Mouse (Mus musculus): ENCODE data around the gene Sh3rf3. TPM values are rescaled to one million over a fixed set of nuclear protein-coding genes. Genes with fewer than 3 reads are reported as not detected.

The Sh3rf3 gene
- 1.1 and 1.3 TPM in 2 replicates for polyA plus RNA-seq (2015; fragmentation: Nextera tagmentation; extraction: Ambion mirVana)

DNA sequence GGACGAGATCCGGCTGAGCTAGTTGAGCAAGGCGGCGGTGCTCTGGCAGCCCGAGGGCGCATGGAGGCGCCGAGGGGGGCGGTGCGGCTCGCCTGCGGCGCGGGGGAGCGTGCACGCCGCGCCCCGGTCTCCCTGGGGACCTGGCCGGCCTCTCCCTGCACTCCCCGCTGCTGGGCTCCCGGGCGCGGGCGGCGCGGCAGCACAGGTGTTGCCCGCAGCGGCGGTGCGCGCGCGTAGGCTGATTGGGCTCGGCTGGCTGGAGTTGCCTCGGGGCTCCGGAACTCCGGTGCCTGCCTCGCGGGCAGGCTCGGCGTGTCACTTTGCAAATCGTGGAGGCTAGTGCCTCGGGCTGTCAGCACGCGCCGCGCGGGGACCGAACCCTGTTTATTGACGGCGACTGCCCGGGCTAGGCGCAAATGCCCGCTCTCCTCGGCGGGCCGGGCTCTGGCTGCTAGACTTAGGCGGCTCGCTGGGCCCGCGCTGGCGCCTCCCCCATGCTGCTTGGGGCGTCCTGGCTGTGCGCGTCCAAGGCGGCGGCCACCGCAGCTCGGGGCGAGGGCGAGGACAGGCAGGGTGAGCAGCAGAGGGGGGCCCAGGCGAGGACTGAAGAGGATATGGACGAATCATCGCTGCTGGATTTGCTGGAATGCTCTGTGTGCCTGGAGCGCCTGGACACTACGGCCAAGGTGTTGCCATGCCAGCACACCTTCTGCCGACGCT, at the start of gene Sh3rf3:
Gene Sh3rf3, plus strand, starts transcription at position 279 of the 720 bp plus-strand sequence.
- Histone ChIP-seq H3K27ac (peak within 1 kb of the TSS; percentile 13; the same call in 1 of the 2 replicates), H3K4me1 (peaks cover 16% of the 10 kb centered on the region), H3K27me3 (replicated peaks) (peaks cover 34% of the 10 kb centered on the region), H3K36me3 (no peaks in the 10 kb centered on the region), H3K4me2 (peak within 1 kb of the TSS; percentile 99), H3K9me3 (no peaks in the 10 kb centered on the region), H3K9ac (peak within 1 kb of the TSS; percentile 29), H3K4me3 (replicated peaks) (peak within 1 kb of the TSS; percentile 58)
- WGBS: under 1% methylated on average over 75 of the region's 79 CpGs
- peak; percentile 63; the same call in 1 of the 2 replicates for ATAC-seq (ENCODE audit: insufficient read depth, low FRiP score, low read depth)

DNA sequence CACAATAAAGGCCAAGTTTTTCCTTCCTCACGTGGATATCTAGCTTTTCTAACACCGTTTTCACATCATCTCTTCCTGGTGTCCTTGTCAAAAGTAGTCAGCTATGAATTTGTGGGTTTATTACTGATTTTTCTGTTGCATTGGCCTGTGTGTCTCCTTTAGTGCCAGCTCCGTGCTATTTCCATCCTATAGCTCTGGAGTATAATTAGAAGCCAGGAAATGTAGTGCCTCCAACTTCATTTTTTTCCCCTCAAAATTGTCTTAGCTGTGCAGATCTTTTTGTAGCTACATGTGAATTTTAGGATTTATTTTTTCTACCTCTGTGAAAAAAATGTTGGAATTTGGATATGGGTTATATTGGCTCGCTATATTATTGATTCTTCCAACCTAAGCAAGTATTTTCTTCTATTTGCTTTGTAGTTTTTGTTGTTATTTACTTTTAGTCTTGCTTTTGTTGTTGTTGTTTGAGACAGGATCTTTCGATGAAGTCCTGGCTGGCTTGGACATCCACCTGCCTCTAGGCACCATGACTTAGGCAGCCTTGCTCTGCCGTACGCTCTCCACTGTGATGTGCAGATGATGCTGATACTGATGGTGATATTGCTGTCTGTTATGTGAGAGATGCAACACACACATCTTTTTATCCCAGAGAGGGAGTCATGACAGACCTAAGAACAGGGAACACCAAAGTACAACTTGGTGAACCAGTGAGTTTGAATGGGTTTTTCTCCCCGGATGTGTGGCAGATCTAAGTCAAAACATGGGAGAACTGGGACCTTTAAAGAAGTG, 24.5 kb upstream of the Sh3rf3 start:
- no peak overlapping the region for H3K9ac ChIP-seq
- H3K4me2 ChIP-seq: no peak overlapping the region
- H3K36me3 ChIP-seq: no peaks in the 10 kb centered on the region
- no peaks in the 10 kb centered on the region for H3K27me3 ChIP-seq (replicated peaks)
- no peaks in the 10 kb centered on the region for H3K9me3 ChIP-seq
- H3K4me3 ChIP-seq (replicated peaks): no peak overlapping the region
- H3K27ac ChIP-seq: no peak overlapping the region
- H3K4me1 ChIP-seq: no peaks in the 10 kb centered on the region
- ATAC-seq (ENCODE audit: insufficient read depth, low FRiP score, low read depth): no peak
- WGBS: 86% methylated on average over 8 of the region's 8 CpGs

DNA sequence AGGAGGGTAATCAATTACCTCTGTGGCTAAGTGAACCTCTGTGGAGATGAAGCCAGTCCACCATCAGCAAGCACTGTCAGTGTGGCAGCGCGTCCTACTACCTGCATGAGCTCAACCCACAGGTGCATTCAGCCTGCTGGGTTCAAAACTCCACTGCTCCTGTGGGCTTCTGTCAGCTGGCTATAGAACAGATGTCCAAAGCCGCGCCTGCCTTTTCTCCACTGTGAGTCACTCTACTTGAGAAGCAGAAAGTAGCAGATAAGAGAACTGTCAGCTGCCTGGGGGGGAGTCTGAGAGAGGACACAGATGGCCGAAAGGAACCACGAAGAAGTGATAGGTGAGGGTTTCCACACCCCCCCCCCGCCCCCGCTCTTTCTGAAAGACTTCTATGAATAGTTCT, 15.6 kb upstream of the Sh3rf3 start:
- H3K27ac ChIP-seq: no peak overlapping the region
- no peaks in the 10 kb centered on the region for H3K4me1 ChIP-seq
- 63% methylated on average over 8 of the region's 8 CpGs for WGBS
- H3K4me2 ChIP-seq: no peak overlapping the region
- H3K27me3 ChIP-seq (replicated peaks): no peaks in the 10 kb centered on the region
- H3K36me3 ChIP-seq: no peaks in the 10 kb centered on the region
- no peak overlapping the region for H3K9ac ChIP-seq
- no peak overlapping the region for H3K4me3 ChIP-seq (replicated peaks)
- ATAC-seq (ENCODE audit: insufficient read depth, low FRiP score, low read depth): no peak
- H3K9me3 ChIP-seq: no peaks in the 10 kb centered on the region

- Histone ChIP-seq H3K27me3 (replicated peaks) (no peaks in the 10 kb centered on the region), H3K36me3 (no peaks in the 10 kb centered on the region), H3K4me2 (no peak overlapping the region), H3K4me3 (replicated peaks) (no peak overlapping the region), H3K9me3 (no peaks in the 10 kb centered on the region), H3K27ac (no peak overlapping the region), H3K4me1 (no peaks in the 10 kb centered on the region), H3K9ac (no peak overlapping the region)
- ATAC-seq (ENCODE audit: insufficient read depth, low FRiP score, low read depth): no peak
- WGBS: 79% methylated on average over 3 of the region's 3 CpGs
These were observed 15.0 kb upstream of the Sh3rf3 start for GRCm38 (mm10) chr10:58798156-58798555.

DNA sequence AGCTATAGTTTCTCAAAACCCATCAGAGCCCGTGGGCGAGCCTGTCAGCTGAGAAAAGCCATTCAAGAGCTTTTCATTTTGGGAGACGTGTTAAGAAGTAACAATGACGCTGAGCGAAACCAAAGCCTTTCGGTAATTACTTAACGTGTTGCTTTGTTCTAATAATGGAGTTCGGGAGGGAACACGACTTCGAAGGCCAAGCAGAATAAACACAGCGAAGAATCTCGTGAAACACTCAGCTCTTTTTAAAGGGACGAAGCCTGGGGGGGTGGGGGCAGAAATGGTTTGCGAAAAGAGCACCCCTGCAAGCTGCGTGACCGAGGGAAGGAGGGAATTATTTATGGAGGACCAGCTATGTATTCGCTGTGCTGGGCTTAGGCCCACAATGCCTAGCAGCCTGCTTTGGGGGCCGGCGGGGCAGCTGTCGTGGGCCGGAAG, 12.1 kb upstream of the Sh3rf3 start:
- Histone ChIP-seq H3K9ac (no peak overlapping the region), H3K9me3 (no peaks in the 10 kb centered on the region), H3K27me3 (replicated peaks) (no peaks in the 10 kb centered on the region), H3K36me3 (no peaks in the 10 kb centered on the region), H3K4me3 (replicated peaks) (no peak overlapping the region), H3K4me2 (no peak overlapping the region), H3K4me1 (no peaks in the 10 kb centered on the region), H3K27ac (no peak overlapping the region)
- 68% methylated on average over 21 of the region's 21 CpGs for WGBS
- ATAC-seq (ENCODE audit: insufficient read depth, low FRiP score, low read depth): no peak

DNA sequence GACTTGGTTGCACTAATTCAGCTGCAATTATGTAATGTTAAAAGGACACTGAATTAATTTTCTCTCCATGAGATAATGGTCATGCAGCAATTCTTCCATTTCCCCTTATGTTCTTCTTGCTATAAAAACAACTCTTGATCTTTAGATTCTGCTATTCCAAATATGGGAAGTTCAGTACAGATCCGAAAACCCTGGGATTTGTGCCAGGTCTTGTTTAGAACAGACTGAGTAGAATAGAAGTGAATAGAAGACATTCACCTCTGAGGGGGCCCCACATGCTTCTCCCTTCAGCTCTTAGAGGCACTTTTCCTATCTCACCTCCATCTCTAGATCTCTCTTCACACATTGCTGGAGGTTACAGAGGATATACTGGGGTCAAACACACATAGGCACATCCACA, 10.8 kb upstream of the Sh3rf3 start:
- WGBS: 51% methylated on average over 1 of the region's 1 CpGs
- H3K27ac ChIP-seq: no peak overlapping the region
- H3K9ac ChIP-seq: no peak overlapping the region
- H3K4me2 ChIP-seq: no peak overlapping the region
- H3K36me3 ChIP-seq: no peaks in the 10 kb centered on the region
- H3K4me3 ChIP-seq (replicated peaks): no peak overlapping the region
- H3K4me1 ChIP-seq: no peaks in the 10 kb centered on the region
- H3K9me3 ChIP-seq: no peaks in the 10 kb centered on the region
- ATAC-seq (ENCODE audit: insufficient read depth, low FRiP score, low read depth): no peak
- no peaks in the 10 kb centered on the region for H3K27me3 ChIP-seq (replicated peaks)

DNA sequence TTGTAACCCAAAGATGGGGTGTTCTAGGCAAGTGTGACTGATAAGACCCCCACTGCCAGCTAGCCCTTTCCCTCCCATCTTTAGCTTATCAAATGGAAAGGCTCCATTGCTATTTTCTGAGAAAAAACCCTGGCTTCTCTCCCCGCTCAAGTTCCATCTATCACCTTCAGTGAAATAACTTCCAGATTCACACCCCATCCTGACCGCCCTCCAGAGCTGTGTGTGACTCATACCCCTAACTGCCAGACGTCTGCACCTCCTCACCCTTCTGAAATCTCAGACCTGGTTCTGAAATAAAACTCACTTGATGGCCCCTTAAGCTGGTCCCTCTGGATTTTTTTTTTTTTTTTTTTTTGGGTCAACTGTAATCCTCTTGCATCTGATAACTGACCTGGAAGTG, 5.2 kb upstream of the Sh3rf3 start:
- Histone ChIP-seq H3K27ac (no peak overlapping the region), H3K9me3 (no peaks in the 10 kb centered on the region), H3K36me3 (no peaks in the 10 kb centered on the region), H3K9ac (no peak overlapping the region), H3K4me2 (no peak overlapping the region), H3K4me3 (replicated peaks) (no peak overlapping the region), H3K4me1 (0 out of 2 replicates have a peak, but pooled peaks cover 5% of the 10 kb centered on the region), H3K27me3 (replicated peaks) (0 out of 2 replicates have a peak, but pooled peaks cover 12% of the 10 kb centered on the region)
- 45% methylated on average over 3 of the region's 3 CpGs for WGBS
- ATAC-seq (ENCODE audit: insufficient read depth, low FRiP score, low read depth): no peak

- Histone ChIP-seq H3K9me3 (no peaks in the 10 kb centered on the region), H3K4me2 (no peak overlapping the region), H3K4me3 (replicated peaks) (no peak overlapping the region), H3K27ac (no peak overlapping the region), H3K9ac (no peak overlapping the region), H3K36me3 (no peaks in the 10 kb centered on the region), H3K4me1 (peaks cover 16% of the 10 kb centered on the region), H3K27me3 (replicated peaks) (peaks cover 32% of the 10 kb centered on the region)
- WGBS: 62% methylated on average over 5 of the region's 5 CpGs
- ATAC-seq (ENCODE audit: insufficient read depth, low FRiP score, low read depth): no peak
These were observed 3.0 kb upstream of the Sh3rf3 start for GRCm38 (mm10) chr10:58810181-58810580.

GRCm38 (mm10) chr10:58812210-58813080, 714 bp upstream of the Sh3rf3 start:
- H3K4me1 ChIP-seq: peaks cover 16% of the 10 kb centered on the region
- peaks cover 34% of the 10 kb centered on the region for H3K27me3 ChIP-seq (replicated peaks)
- peak overlapping the region; percentile 58 for H3K4me3 ChIP-seq (replicated peaks)
- H3K9ac ChIP-seq: peak overlapping the region; percentile 29
- no peaks in the 10 kb centered on the region for H3K9me3 ChIP-seq
- ATAC-seq (ENCODE audit: insufficient read depth, low FRiP score, low read depth): peak; percentile 48; the same call in 1 of the 2 replicates
- under 1% methylated on average over 63 of the region's 63 CpGs for WGBS
- no peaks in the 10 kb centered on the region for H3K36me3 ChIP-seq
- peak overlapping the region; percentile 99 for H3K4me2 ChIP-seq
- peak overlapping the region; percentile 13; the same call in 1 of the 2 replicates for H3K27ac ChIP-seq

- H3K9me3 ChIP-seq: no peaks in the 10 kb centered on the region
- H3K4me2 ChIP-seq: peak overlapping the region; percentile 99
- no peaks in the 10 kb centered on the region for H3K36me3 ChIP-seq
- peak overlapping the region; percentile 58 for H3K4me3 ChIP-seq (replicated peaks)
- H3K4me1 ChIP-seq: peaks cover 16% of the 10 kb centered on the region
- H3K9ac ChIP-seq: peak overlapping the region; percentile 29; the same call in 1 of the 2 replicates
- WGBS: 2% methylated on average over 35 of the region's 35 CpGs
- H3K27ac ChIP-seq: no peak overlapping the region
- peaks cover 34% of the 10 kb centered on the region for H3K27me3 ChIP-seq (replicated peaks)
- 0 out of 2 replicates have a peak, but pooled peaks have one; percentile 18 for ATAC-seq (ENCODE audit: insufficient read depth, low FRiP score, low read depth)
These were observed 637 bp downstream of the Sh3rf3 start for GRCm38 (mm10) chr10:58813801-58814191.

GRCm38 (mm10) chr10:58814486-58814885, 1.3 kb downstream of the Sh3rf3 start:
- no peak for ATAC-seq (ENCODE audit: insufficient read depth, low FRiP score, low read depth)
- Histone ChIP-seq H3K27me3 (replicated peaks) (peaks cover 34% of the 10 kb centered on the region), H3K9me3 (no peaks in the 10 kb centered on the region), H3K4me1 (peaks cover 16% of the 10 kb centered on the region), H3K36me3 (no peaks in the 10 kb centered on the region), H3K4me2 (peak overlapping the region; percentile 99), H3K27ac (no peak overlapping the region), H3K4me3 (replicated peaks) (peak overlapping the region; percentile 58; the same call in 1 of the 2 replicates), H3K9ac (no peak overlapping the region)
- WGBS: 66% methylated on average over 7 of the region's 7 CpGs
